Mouse (Mus musculus) thymus, adult 2 months (tissue): ENCODE measurements around the gene Baz1b. TPM values are rescaled to one million over a fixed set of nuclear protein-coding genes. Genes with fewer than 3 reads are reported as not detected.

ENCODE experiments used
- DNase-seq: peaks from one replicate; pipeline ENCODE4 v3.0.0; 2021
- H3K27ac ChIP-seq: fragments of 200-500 bp; 2 replicates; pipeline ENCODE4 v1.5.1; 2012; ENCODE audit warnings: low read length, control low read depth; ENCODE audit not compliant: control insufficient read depth, insufficient read depth
- H3K27me3 ChIP-seq: fragments of 200-500 bp; 2 replicates; pipeline ENCODE4 v1.6.1; 2012; ENCODE audit warnings: mild to moderate bottlenecking, low read length, moderate library complexity, mixed read lengths; ENCODE audit not compliant: control insufficient read depth, insufficient read depth
- H3K36me3 ChIP-seq: fragments of 200-500 bp; 2 replicates; pipeline ENCODE4 v1.6.1; 2012; ENCODE audit warnings: mild to moderate bottlenecking, low read length, moderate library complexity; ENCODE audit not compliant: control insufficient read depth, insufficient read depth
- H3K4me1 ChIP-seq: fragments of 200-500 bp; replicated peaks from 2 replicates; pipeline ENCODE4 v1.6.1; 2012; ENCODE audit warnings: low read length; ENCODE audit not compliant: control insufficient read depth, insufficient read depth
- H3K4me3 ChIP-seq: fragments of 200-500 bp; 2 replicates; pipeline ENCODE4 v1.5.1; 2012; ENCODE audit warnings: mild to moderate bottlenecking, low read length, control low read depth, moderate library complexity; ENCODE audit not compliant: control insufficient read depth, insufficient read depth
- CTCF ChIP-seq: fragments of 200-500 bp; IDR thresholded peaks from 2 replicates; pipeline ENCODE4 v1.5.1; 2012; ENCODE audit warnings: mild to moderate bottlenecking, control low read depth, low read length, moderate library complexity, borderline replicate concordance; ENCODE audit not compliant: control insufficient read depth, poor library complexity, insufficient read depth; ENCODE audit errors: extremely low read depth
- POLR2A ChIP-seq: fragments of 200-500 bp; IDR thresholded peaks from 2 replicates; pipeline ENCODE4 v1.6.1; 2012; ENCODE audit warnings: mild to moderate bottlenecking, low read length, control low read depth, moderate library complexity; ENCODE audit not compliant: control insufficient read depth, poor library complexity, insufficient read depth; ENCODE audit errors: extremely low read depth
- WGBS: fragments of 180-500 bp; shearing (Covaris S2); methylation state at CpG from one replicate; pipeline ENCODE4 v1.1.7; 2018; 5-methylcytosine and 5-hydroxymethylcytosine counted together
- polyA plus RNA-seq: library from polyadenylated mRNA; depleted of rRNA; stranded (reverse); fragments of >200 nt; gene quantifications from 2 replicates; pipeline ENCODE4 v1.2.3, GENCODE M21; 2012

The Baz1b gene
- polyA plus RNA-seq, 1 experiment, result 56.1 TPM

DNA sequence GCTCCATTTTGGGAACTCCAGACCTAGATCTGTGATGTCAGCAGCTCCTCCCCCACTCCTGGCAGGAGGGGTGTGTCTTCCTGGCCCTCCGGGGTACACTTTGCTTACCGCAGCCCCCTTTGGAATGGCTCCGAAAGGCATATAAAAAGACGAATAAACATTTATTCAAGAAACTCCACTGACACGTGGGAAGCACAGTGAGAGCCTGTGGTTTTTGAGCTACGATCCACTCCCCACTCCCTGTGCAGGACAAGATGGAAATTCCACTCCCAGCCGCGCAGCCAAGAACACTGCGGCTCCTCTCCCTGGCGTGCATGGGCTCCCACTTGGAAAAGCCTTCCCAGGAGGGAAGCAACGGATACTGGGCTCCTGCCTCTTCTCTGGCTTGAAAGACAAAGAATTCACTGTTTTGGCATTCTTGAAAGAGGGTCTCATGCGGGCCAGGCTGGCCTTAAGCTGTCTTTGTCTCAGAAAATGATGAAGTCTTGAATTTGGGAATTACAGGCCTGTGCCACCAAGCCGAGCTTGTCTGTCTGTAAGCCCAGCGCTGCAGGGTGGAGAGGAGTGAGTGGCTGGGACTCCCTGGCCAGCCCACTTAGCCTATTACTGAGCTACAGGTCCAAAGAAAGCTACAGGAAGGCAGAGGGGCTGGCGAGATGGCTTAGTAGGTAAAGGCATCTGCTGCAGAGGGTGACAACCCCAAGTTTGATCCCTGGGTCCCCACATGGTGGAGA lies 87.8 kb downstream of the Baz1b start:
- no peaks in the 10 kb centered on the region for H3K36me3 ChIP-seq
- TF ChIP-seq CTCF, result no peak
- TF ChIP-seq POLR2A, result no peak
- H3K4me3 ChIP-seq, result no peak overlapping the region
- H3K4me1 ChIP-seq, result no peaks in the 10 kb centered on the region
- H3K27ac ChIP-seq, result no peak overlapping the region
- 77% methylated on average over 15 of the region's 15 CpGs for WGBS
- DNase-seq, result no peak
- H3K27me3 ChIP-seq, result no peaks in the 10 kb centered on the region

DNA sequence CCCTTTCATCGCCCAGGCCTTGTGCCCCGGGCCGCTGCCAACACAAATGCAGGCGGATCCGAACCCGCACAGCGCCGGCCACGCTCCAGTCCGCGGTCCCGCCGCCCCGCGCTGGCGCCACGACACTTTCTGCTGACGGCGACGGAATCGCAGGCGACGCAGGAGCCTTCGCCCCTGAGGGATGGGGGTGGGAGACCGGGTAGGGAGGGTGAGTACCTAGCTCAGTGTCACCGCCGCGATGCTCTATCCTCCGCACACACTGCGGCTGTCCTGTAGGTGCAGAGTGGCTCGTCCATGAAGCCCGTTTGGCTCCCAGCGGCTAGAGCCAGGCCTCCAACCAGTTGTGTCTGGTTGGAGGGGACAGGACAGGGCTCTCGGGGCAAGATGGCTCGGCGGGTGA lies 89.5 kb downstream of the Baz1b start:
- Histone ChIP-seq H3K4me3 (no peak overlapping the region), H3K27me3 (no peaks in the 10 kb centered on the region), H3K36me3 (no peaks in the 10 kb centered on the region), H3K4me1 (no peaks in the 10 kb centered on the region), H3K27ac (no peak overlapping the region)
- no peak for TF ChIP-seq POLR2A
- no peak for TF ChIP-seq CTCF
- 78% methylated on average over 36 of the region's 36 CpGs for WGBS
- no peak for DNase-seq

DNA sequence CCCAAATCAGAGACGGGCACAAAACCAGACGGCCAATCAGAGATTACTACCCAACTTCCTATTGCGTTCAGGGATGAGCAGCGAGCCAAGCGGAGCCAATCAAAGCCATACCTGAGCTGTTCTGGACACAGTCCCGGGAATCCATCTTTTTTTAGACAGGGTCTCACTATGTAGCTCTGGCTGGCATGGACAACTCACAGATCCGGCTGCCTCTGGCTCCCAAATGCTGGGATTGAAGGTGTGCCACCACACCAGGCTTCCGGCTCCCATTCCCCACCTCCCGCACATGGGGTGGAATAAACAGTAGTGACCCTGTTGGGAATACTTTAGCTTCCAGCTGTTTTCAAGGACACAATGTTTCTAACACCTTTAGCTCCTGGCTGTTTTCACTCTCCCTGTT lies 93.2 kb downstream of the Baz1b start:
- DNase-seq, result no peak
- H3K27ac ChIP-seq, result no peak overlapping the region
- H3K27me3 ChIP-seq, result no peaks in the 10 kb centered on the region
- H3K4me3 ChIP-seq, result no peak overlapping the region
- H3K36me3 ChIP-seq, result no peaks in the 10 kb centered on the region
- no peaks in the 10 kb centered on the region for H3K4me1 ChIP-seq
- TF ChIP-seq CTCF (no peak), POLR2A (no peak)
- WGBS, result 95% methylated on average over 9 of the region's 9 CpGs

DNA sequence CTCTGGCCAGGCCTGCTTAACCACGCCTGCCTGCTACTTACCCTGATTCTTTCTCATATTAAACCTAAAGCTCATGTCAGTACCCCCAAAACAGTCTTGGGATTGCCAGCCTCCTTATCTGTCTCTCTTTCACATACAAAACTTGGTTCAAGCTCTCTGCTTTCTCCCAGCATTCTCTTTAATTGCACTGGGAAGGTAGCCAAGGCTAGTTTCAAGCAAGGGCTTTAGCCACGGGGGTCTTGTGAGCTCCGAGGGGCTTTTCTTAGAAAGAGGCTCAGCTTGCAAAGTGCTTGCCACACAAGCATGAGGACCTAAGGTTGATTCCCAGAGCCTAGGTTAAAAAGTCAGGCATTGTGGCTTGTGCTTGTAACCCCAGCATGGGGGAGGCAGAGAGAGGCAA lies 98.1 kb downstream of the Baz1b start:
- H3K27me3 ChIP-seq, result no peaks in the 10 kb centered on the region
- no peak overlapping the region for H3K27ac ChIP-seq
- no peak overlapping the region for H3K4me3 ChIP-seq
- WGBS, result 90% methylated on average over 3 of the region's 3 CpGs
- H3K4me1 ChIP-seq, result no peaks in the 10 kb centered on the region
- H3K36me3 ChIP-seq, result no peaks in the 10 kb centered on the region
- no peak for DNase-seq
- TF ChIP-seq CTCF (no peak), POLR2A (no peak)

DNA sequence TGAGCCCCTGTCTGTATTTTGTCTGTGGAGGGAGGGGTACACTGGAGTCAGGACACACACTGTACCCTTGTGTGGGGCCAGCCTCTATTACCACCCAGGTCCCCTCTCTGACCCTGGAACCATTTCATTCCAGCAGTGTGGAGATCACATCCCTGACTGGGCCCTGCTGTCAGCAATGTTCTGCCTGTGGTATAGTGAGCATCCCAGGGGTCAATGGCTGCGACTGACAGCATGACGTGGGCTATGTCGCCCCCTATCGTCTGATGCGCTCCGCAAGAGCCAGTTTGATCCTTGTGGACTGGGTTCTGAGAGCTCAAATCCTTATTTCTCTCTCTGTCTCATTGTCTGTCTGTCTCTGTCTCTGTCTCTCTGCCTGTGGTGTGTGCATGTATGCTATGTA lies 99.1 kb downstream of the Baz1b start:
- H3K36me3 ChIP-seq, result no peaks in the 10 kb centered on the region
- no peaks in the 10 kb centered on the region for H3K4me1 ChIP-seq
- 2% methylated on average over 6 of the region's 6 CpGs for WGBS
- no peaks in the 10 kb centered on the region for H3K27me3 ChIP-seq
- no peak overlapping the region for H3K27ac ChIP-seq
- no peak overlapping the region for H3K4me3 ChIP-seq
- TF ChIP-seq CTCF, result peak; percentile 80; the same call in 1 of the 2 replicates
- TF ChIP-seq POLR2A, result no peak
- DNase-seq, result peak; percentile 68

DNA sequence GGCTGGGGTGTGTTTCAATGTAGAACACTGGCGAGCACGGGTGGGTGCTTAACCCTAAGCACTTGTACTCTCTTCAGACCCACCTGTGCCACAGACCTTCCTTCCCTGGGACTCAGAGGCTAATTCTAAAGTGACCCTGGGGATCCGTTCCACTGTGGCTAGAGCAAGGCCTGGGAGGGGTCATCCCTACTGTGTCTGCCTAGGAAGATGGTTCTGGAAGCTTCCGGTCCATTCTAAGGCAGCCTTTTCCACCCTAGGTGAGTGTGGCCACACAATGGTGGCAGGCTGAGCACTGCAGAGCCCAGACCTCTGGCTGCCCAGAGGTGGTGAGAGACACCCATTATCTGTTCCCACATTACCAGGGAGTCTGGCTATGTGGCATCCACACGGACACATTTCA lies 99.9 kb downstream of the Baz1b start:
- H3K27me3 ChIP-seq, result no peaks in the 10 kb centered on the region

DNA sequence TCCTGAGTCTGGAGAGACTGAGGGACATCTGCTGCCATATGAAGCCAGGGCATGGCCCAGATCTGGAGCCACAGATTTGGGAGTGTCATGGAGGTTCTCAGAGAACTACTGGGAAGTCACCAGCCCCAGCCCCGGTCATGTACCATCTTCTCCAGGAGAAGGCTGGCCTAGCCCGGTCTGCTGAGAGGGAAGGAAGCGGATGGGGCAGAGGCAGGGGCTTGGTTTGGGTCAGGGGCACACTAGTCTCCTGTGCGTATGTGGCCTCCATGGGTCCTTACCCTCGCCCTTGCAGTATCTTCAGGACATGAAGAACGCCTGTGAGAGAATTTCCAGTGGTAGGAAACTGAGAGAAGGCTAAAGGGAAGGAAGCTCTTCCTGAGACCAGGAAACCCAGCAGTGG lies 103.6 kb downstream of the Baz1b start:
- TF ChIP-seq POLR2A (no peak), CTCF (no peak)
- WGBS, result 93% methylated on average over 6 of the region's 6 CpGs
- no peak for DNase-seq

More for the DNA sequence above, 99.9 kb downstream of the Baz1b start:
- Histone ChIP-seq H3K27ac (no peak overlapping the region), H3K4me1 (no peaks in the 10 kb centered on the region), H3K36me3 (no peaks in the 10 kb centered on the region), H3K4me3 (no peak overlapping the region)
- DNase-seq, result no peak
- TF ChIP-seq CTCF (no peak), POLR2A (no peak)
- WGBS, result 91% methylated on average over 5 of the region's 5 CpGs

More for the DNA sequence above, 103.6 kb downstream of the Baz1b start:
- Histone ChIP-seq H3K36me3 (no peaks in the 10 kb centered on the region), H3K27ac (no peak overlapping the region), H3K4me3 (no peak overlapping the region), H3K27me3 (no peaks in the 10 kb centered on the region), H3K4me1 (no peaks in the 10 kb centered on the region)
